Comparison of ENCODE assay signal across 25 mouse cellular contexts in genomic region chr13:108015166-108015565, GRCm38 (mm10).
"Had no signal": no experiment of that assay in that cellular context is flagged by ENCODE, and none has a peak within 500 bp of the region (broad histone marks: within the 10 kb centered on the region; RNA-seq: fewer than 3 reads in every experiment).

No protein-coding gene starts in this region.

- ATAC-seq: hindbrain, postnatal 0 days; intestine, embryonic 16.5 days had no signal

- H3K9me3 ChIP-seq: heart, embryonic 13.5 days; heart, embryonic 15.5 days; hindbrain, embryonic 15.5 days; kidney, embryonic 15.5 days; limb, embryonic 10.5 days; liver, embryonic 13.5 days; liver, embryonic 15.5 days had no signal

- DNase-seq: gastrocnemius, postnatal 10 days; gastrocnemius, postnatal 25 days; heart, adult 18-20 months; heart, postnatal 14 days; heart, postnatal 36 days; kidney, adult 11 months; kidney, adult 2 months; kidney, adult 9 months; kidney, postnatal 25 days; kidney, postnatal 4 days; liver; liver, embryonic 13.5 days had no signal

- H3K27me3 ChIP-seq: heart, embryonic 13.5 days; heart, embryonic 15.5 days; hindbrain, embryonic 13.5 days; hindbrain, embryonic 15.5 days; kidney, embryonic 15.5 days; limb, embryonic 12.5 days; liver, embryonic 13.5 days; liver, embryonic 15.5 days had no signal

- H3K4me2 ChIP-seq: heart, embryonic 11.5 days; heart, embryonic 13.5 days; heart, embryonic 15.5 days; hindbrain, embryonic 13.5 days; hindbrain, embryonic 15.5 days; kidney, embryonic 15.5 days; limb, embryonic 12.5 days; liver, embryonic 13.5 days; liver, embryonic 15.5 days had no signal

- H3K27ac ChIP-seq: heart, embryonic 13.5 days; heart, embryonic 15.5 days; hindbrain, embryonic 13.5 days; hindbrain, embryonic 15.5 days; hindbrain, postnatal 0 days; layer of hippocampus, adult 2 months; left cerebral cortex, adult 2 months; limb, embryonic 10.5 days; limb, embryonic 12.5 days; liver, embryonic 13.5 days; liver, embryonic 15.5 days had no signal

- H3K9ac ChIP-seq: heart, embryonic 13.5 days; heart, embryonic 15.5 days; hindbrain, embryonic 13.5 days; hindbrain, embryonic 15.5 days; kidney, embryonic 15.5 days; limb, embryonic 12.5 days; liver, embryonic 13.5 days; liver, embryonic 15.5 days had no signal

- H3K36me3 ChIP-seq: heart, embryonic 13.5 days; heart, embryonic 15.5 days; hindbrain, embryonic 13.5 days; hindbrain, embryonic 15.5 days; kidney, embryonic 15.5 days; limb, embryonic 10.5 days; limb, embryonic 12.5 days; liver, embryonic 13.5 days; liver, embryonic 15.5 days had no signal

- H3K4me1 ChIP-seq: heart, embryonic 13.5 days; heart, embryonic 15.5 days; hindbrain, embryonic 13.5 days; hindbrain, embryonic 15.5 days; limb, embryonic 12.5 days; liver, embryonic 13.5 days; liver, embryonic 15.5 days had no signal

- H3K4me3 ChIP-seq: heart, embryonic 13.5 days; heart, embryonic 15.5 days; hindbrain, embryonic 13.5 days; hindbrain, embryonic 15.5 days; kidney, embryonic 15.5 days; layer of hippocampus, adult 2 months; left cerebral cortex, adult 2 months; limb, embryonic 10.5 days; limb, embryonic 12.5 days; liver, embryonic 13.5 days; liver, embryonic 15.5 days had no signal
